Comparison of ENCODE assay signal across 9 mouse cellular contexts in genomic region chr11:76292398-76292797, GRCm38 (mm10). TPM values are rescaled to one million over a fixed set of nuclear protein-coding genes. Genes with fewer than 3 reads are reported as not detected.
A peak's percentile ranks its signal among the peaks of the same experiment; 100 is the strongest.
DNase-seq lines count a peak whose midpoint lies in the region; ATAC-seq and TF ChIP-seq lines count a peak whose summit lies in the region.
"Had no signal": no experiment of that assay in that cellular context is flagged by ENCODE, and none has a peak within 500 bp of the region (broad histone marks: within the 10 kb centered on the region; RNA-seq: fewer than 3 reads in every experiment).

No protein-coding gene starts in this region.

- no peaks in the 10 kb centered on the region for H3K79me2 ChIP-seq in heart, adult 2 months (replicated peaks; ENCODE audit: control insufficient read depth, insufficient read depth, low read length)

- H3K36me3 ChIP-seq in heart, adult 2 months (ENCODE audit: control insufficient read depth, insufficient read depth, low read length), result no peaks in the 10 kb centered on the region
- H3K36me3 ChIP-seq in kidney, embryonic 15.5 days, result no peaks in the 10 kb centered on the region
- H3K36me3 ChIP-seq in midbrain, embryonic 14.5 days (ENCODE audit: control insufficient read depth, insufficient read depth, low read length), result no peaks in the 10 kb centered on the region
- H3K36me3 ChIP-seq: liver, embryonic 13.5 days had no signal

- TF ChIP-seq EP300 in heart, adult 2 months (IDR thresholded peaks at IDR 0.05; ENCODE audit: insufficient read depth, low read depth, low read length), result peak; percentile 42; the same call in 1 of the 2 replicates

- no peaks in the 10 kb centered on the region for H3K9me3 ChIP-seq in kidney, embryonic 15.5 days (replicated peaks)
- H3K9me3 ChIP-seq in midbrain, embryonic 14.5 days (ENCODE audit: control insufficient read depth, low read length), result no peaks in the 10 kb centered on the region
- H3K9me3 ChIP-seq: liver, embryonic 13.5 days had no signal

- peak overlapping the region; percentile 34 for H3K4me2 ChIP-seq in kidney, embryonic 15.5 days
- H3K4me2 ChIP-seq in midbrain, embryonic 14.5 days (ENCODE audit: low read length), result no peak overlapping the region
- H3K4me2 ChIP-seq: liver, embryonic 13.5 days had no signal

- no peak for TF ChIP-seq POLR2A in heart, adult 2 months (IDR thresholded peaks at IDR 0.05; ENCODE audit: insufficient read depth, low read depth, low read length)

- peak overlapping the region; percentile 78 for H3K27ac ChIP-seq in heart, adult 2 months
- H3K27ac ChIP-seq in kidney, embryonic 15.5 days, result peak overlapping the region; percentile 90
- 0 out of 2 replicates have a peak overlapping the region, but pooled peaks have one; percentile 64 for H3K27ac ChIP-seq in midbrain, embryonic 14.5 days (replicated peaks; ENCODE audit: low read depth, low read length)
- H3K27ac ChIP-seq: liver, embryonic 13.5 days had no signal

- H3K9ac ChIP-seq in heart, adult 2 months (ENCODE audit: low read depth, low read length), result peak overlapping the region; percentile 24; the same call in 1 of the 2 replicates
- H3K9ac ChIP-seq in kidney, embryonic 15.5 days, result no peak overlapping the region
- no peak overlapping the region for H3K9ac ChIP-seq in midbrain, embryonic 14.5 days (replicated peaks; ENCODE audit: low read length)
- H3K9ac ChIP-seq: liver, embryonic 13.5 days had no signal

- WGBS in heart, adult 2 months, result 34% methylated on average over 15 of the region's 15 CpGs
- 28% methylated on average over 15 of the region's 15 CpGs for WGBS in kidney, embryonic 15.5 days
- WGBS in midbrain, embryonic 14.5 days, result 90% methylated on average over 15 of the region's 15 CpGs

- no peaks in the 10 kb centered on the region for H3K27me3 ChIP-seq in heart, adult 2 months (ENCODE audit: control insufficient read depth, insufficient read depth, low read length)
- H3K27me3 ChIP-seq in kidney, embryonic 15.5 days, result no peaks in the 10 kb centered on the region
- H3K27me3 ChIP-seq in midbrain, embryonic 14.5 days (ENCODE audit: control insufficient read depth, insufficient read depth, low read length), result no peaks in the 10 kb centered on the region
- H3K27me3 ChIP-seq: liver, embryonic 13.5 days had no signal

- DNase-seq in urinary bladder, postnatal 14 days (ENCODE audit: low spot score), result peak; percentile 71
- no peak for DNase-seq in urinary bladder, adult 2 months (ENCODE audit: low spot score)
- peak; percentile 58 to 61 for DNase-seq in heart, adult 2 months
- no peak for DNase-seq in midbrain, embryonic 14.5 days
- DNase-seq in cerebellum, adult 8-10 months, result no peak
- no peak for DNase-seq in thymus, postnatal 25 days
- DNase-seq: liver, embryonic 13.5 days had no signal

- intact Hi-C loops in heart, adult 2 months (cut with DNase I), result loop anchor here (5.0 kb wide), 1 partner anchor 35 kb away; no protein-coding TSS in a partner anchor

- ATAC-seq in kidney, embryonic 15.5 days (replicated peaks; ENCODE audit: low FRiP score), result no peak
- no peak for ATAC-seq in midbrain, embryonic 14.5 days (ENCODE audit: low FRiP score, low TSS enrichment)
- no peak for ATAC-seq in inflammation-experienced regulatory T-cells, adult 6 months

- H3K4me3 ChIP-seq in heart, adult 2 months, result peak overlapping the region; percentile 27
- H3K4me3 ChIP-seq in kidney, embryonic 15.5 days (replicated peaks), result 0 out of 2 replicates have a peak overlapping the region, but pooled peaks have one; percentile 8
- H3K4me3 ChIP-seq in midbrain, embryonic 14.5 days (replicated peaks; ENCODE audit: low read depth, low read length), result no peak overlapping the region
- H3K4me3 ChIP-seq: liver, embryonic 13.5 days had no signal

- peaks cover 18% of the 10 kb centered on the region for H3K4me1 ChIP-seq in heart, adult 2 months (ENCODE audit: control insufficient read depth, insufficient read depth, low read length)
- peaks cover 78% of the 10 kb centered on the region for H3K4me1 ChIP-seq in kidney, embryonic 15.5 days
- peaks cover 47% of the 10 kb centered on the region for H3K4me1 ChIP-seq in midbrain, embryonic 14.5 days (ENCODE audit: control insufficient read depth, insufficient read depth, low read length)

- no peak for TF ChIP-seq CTCF in heart, adult 2 months (IDR thresholded peaks at IDR 0.05)

RNA-seq across cellular contexts. Expression of gene Glod4, which starts 48.9 kb away (rescaled TPM):
- polyA plus RNA-seq in urinary bladder, adult 2 months (2012; rRNA removed), result 36.0 and 48.4 TPM in 2 replicates
- total RNA-seq in heart, adult 2 months (2021), result 10 to 100 TPM; 34.2 to 41.5 TPM
- polyA plus RNA-seq in heart, adult 2 months (2012; rRNA removed), result 12.0 and 26.7 TPM in 2 replicates
- 141 and 144 TPM in 2 replicates for polyA plus RNA-seq in kidney, embryonic 15.5 days (2015; fragmentation: Nextera tagmentation; extraction: Ambion mirVana)
- polyA plus RNA-seq in midbrain, embryonic 14.5 days (2014; fragmentation: Nextera tagmentation; extraction: Ambion mirVana), result 114 and 141 TPM in 2 replicates
- polyA plus RNA-seq in inflammation-experienced regulatory T-cells, adult 6 months (2017; shearing (Covaris generic)), result 100 to 1,000 TPM in 1 of 3 experiments, 10 to 100 TPM in 2; 83.0 to 101 (median 84.6) TPM

RNA-seq across cellular contexts. Expression of gene Mrm3, which starts 48.9 kb away (rescaled TPM):
- 9.6 and 10.5 TPM in 2 replicates for polyA plus RNA-seq in urinary bladder, adult 2 months (2012; rRNA removed)
- total RNA-seq in heart, adult 2 months (2021), result 10 to 100 TPM; 21.8 to 23.4 TPM
- polyA plus RNA-seq in heart, adult 2 months (2012; rRNA removed), result 11.9 and 18.7 TPM in 2 replicates
- polyA plus RNA-seq in kidney, embryonic 15.5 days (2015; fragmentation: Nextera tagmentation; extraction: Ambion mirVana), result 25.7 and 26.3 TPM in 2 replicates
- polyA plus RNA-seq in midbrain, embryonic 14.5 days (2014; fragmentation: Nextera tagmentation; extraction: Ambion mirVana), result 21.0 and 22.7 TPM in 2 replicates
- 10 to 100 TPM in 2 of 3 experiments, 1 to 10 TPM in 1; 9.4 to 14.2 (median 12.9) TPM for polyA plus RNA-seq in inflammation-experienced regulatory T-cells, adult 6 months (2017; shearing (Covaris generic))

Comparison
In these comparisons a context has a peak if more than half of its experiments do, and no peak if none do; other contexts are left out.
1. DNase-seq: peak in urinary bladder, postnatal 14 days (single experiment) and heart, adult 2 months (2 of 2); none in urinary bladder, adult 2 months (single experiment), midbrain, embryonic 14.5 days (single experiment), cerebellum, adult 8-10 months (single experiment) and thymus, postnatal 25 days (single experiment).
2. Peak in every context shown above with its lines, with median percentiles within 50 percentile points of each other: H3K27ac ChIP-seq.